Mouse (Mus musculus) hindbrain, postnatal 0 days (tissue): Measurements from ENCODE around the gene Anapc11. TPM values are rescaled to one million over a fixed set of nuclear protein-coding genes. Genes with fewer than 3 reads are reported as not detected.

Source experiments
- ATAC-seq: fragments of 200-750 bp; cut with Nextera tagmentation; 2 replicates; pipeline ENCODE4 v1.8.0; 2017; ENCODE audit warnings: mild to moderate bottlenecking, moderate TSS enrichment, moderate library complexity
- DNase-seq: peaks from one replicate; pipeline ENCODE4 v3.0.0-alpha.2; 2015; ENCODE audit warnings: low spot score
- H3K27ac ChIP-seq: fragments of 300-500 bp; sonication (generic); 2 replicates; pipeline ENCODE4 v1.5.1; 2014; ENCODE audit warnings: mild to moderate bottlenecking
- H3K27me3 ChIP-seq: fragments of 300-500 bp; sonication (generic); 2 replicates; pipeline ENCODE4 v1.6.1; 2014; ENCODE audit warnings: low read length, mixed read lengths; ENCODE audit not compliant: insufficient read depth
- H3K36me3 ChIP-seq: fragments of 300-500 bp; sonication (generic); 2 replicates; pipeline ENCODE4 v1.6.1; 2014; ENCODE audit warnings: low read length, mixed read lengths; ENCODE audit not compliant: insufficient read depth
- H3K4me1 ChIP-seq: fragments of 300-500 bp; sonication (generic); 2 replicates; pipeline ENCODE4 v1.6.1; 2014; ENCODE audit warnings: antibody characterized with exemption, low read length, mixed read lengths; ENCODE audit not compliant: insufficient read depth
- H3K4me2 ChIP-seq: fragments of 300-500 bp; sonication (generic); 2 replicates; pipeline ENCODE4 v1.6.1; 2014; ENCODE audit warnings: low read depth, mild to moderate bottlenecking, low read length, moderate library complexity, mixed read lengths
- H3K4me3 ChIP-seq: fragments of 300-500 bp; sonication (generic); 2 replicates; pipeline ENCODE4 v1.5.1; 2014; ENCODE audit warnings: low read length
- H3K9ac ChIP-seq: fragments of 300-500 bp; sonication (generic); replicated peaks from 2 replicates; pipeline ENCODE4 v1.6.1; 2014; ENCODE audit warnings: mild to moderate bottlenecking, low read length, moderate library complexity, mixed read lengths
- H3K9me3 ChIP-seq: fragments of 300-500 bp; sonication (generic); 2 replicates; pipeline ENCODE4 v1.6.1; 2016; ENCODE audit warnings: low read length, mixed read lengths
- CTCF ChIP-seq: IDR thresholded peaks from 2 replicates; pipeline ENCODE4 v1.5.1; 2016; ENCODE audit warnings: antibody characterized with exemption, control low read depth, low read depth
- WGBS: fragments of 180-500 bp; shearing (Covaris S2); extraction: QIAGEN DNeasy Blood & Tissue Kit; methylation state at CpG from one replicate; pipeline ENCODE4 v1.1.7; 2014; 5-methylcytosine and 5-hydroxymethylcytosine counted together
- polyA plus RNA-seq: library from polyadenylated mRNA; unstranded; fragments of >200 nt; fragmentation: Nextera tagmentation; extraction: Ambion mirVana; gene quantifications from 2 replicates; pipeline ENCODE4 v1.2.1, GENCODE M21; 2015
- total RNA-seq: library from RNA; depleted of rRNA; stranded (reverse); fragments of >200 nt; gene quantifications from 2 replicates; pipeline ENCODE4 v1.2.3, GENCODE M21; 2014; rRNA removed

Gene Anapc11
- total RNA-seq (38.0 and 39.6 TPM in 2 replicates), polyA plus RNA-seq (198 and 200 TPM in 2 replicates)

DNA sequence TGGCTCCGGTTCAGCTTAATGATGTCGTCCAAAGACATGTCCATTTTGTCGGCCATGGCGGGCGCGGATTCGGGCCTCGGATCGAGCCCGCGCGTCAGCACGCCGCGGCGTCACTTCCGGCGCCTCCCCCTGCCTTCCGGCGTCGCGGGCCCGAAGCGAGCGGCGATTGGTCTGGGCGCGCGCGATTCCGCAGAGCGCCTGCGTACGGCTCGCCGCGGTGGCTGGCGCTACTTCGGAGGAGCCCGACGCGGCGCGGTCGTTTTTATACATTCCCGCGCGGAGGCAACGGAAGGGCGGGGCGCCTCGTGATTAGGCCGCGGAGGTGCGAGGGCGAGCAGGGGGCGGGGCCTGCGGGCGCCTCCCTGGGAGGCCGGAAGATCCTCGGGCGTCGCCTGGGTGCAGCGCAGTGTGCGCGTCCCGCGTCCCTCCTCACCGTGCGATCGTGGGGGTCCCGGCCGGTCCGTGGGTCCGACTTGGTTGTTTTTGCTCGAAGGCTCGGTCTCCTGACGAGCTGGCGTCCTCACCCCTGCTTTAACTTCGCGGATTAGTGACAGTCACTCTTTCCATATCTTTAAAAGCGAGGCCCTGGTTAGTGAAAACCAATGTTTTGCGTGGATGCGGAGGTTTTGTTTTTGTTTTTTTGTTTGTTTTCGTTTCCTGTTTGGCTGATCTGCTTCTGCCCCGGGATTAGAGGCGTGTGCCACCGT, at the start of gene Anapc11, which contains the start of gene Alyref:
Anapc11 (plus strand) TSS at position 139 of the 707 bp plus-strand sequence.
Alyref (minus strand) TSS at position 83 of the 707 bp plus-strand sequence.
- ATAC-seq = peak; percentile 99
- H3K4me1 ChIP-seq = peaks cover 12% of the 10 kb centered on the region
- peaks cover 42% of the 10 kb centered on the region for H3K36me3 ChIP-seq

GRCm38 (mm10) chr11:120548786-120549167, 49.4 kb upstream of the Anapc11 start:
- peak overlapping the region; percentile 84 for H3K27ac ChIP-seq
- peak overlapping the region; percentile 92 for H3K9ac ChIP-seq
- ATAC-seq (no peak), DNase-seq (no peak)
- H3K4me2 ChIP-seq = peak overlapping the region; percentile 86
- WGBS = 25% methylated on average over 7 of the region's 7 CpGs
- H3K36me3 ChIP-seq = peaks cover 10% of the 10 kb centered on the region
- no peaks in the 10 kb centered on the region for H3K9me3 ChIP-seq
- peak overlapping the region; percentile 74 for H3K4me3 ChIP-seq
- peaks cover 16% of the 10 kb centered on the region for H3K4me1 ChIP-seq
- no peak for TF ChIP-seq CTCF
- no peaks in the 10 kb centered on the region for H3K27me3 ChIP-seq

More for the DNA sequence above, at the start of gene Anapc11, which contains the start of gene Alyref:
- Histone ChIP-seq H3K9me3 (no peaks in the 10 kb centered on the region), H3K9ac (peak within 1 kb of the TSS; percentile 94), H3K4me2 (peak within 1 kb of the TSS; percentile 90), H3K4me3 (peak within 1 kb of the TSS; percentile 97), H3K27ac (peak within 1 kb of the TSS; percentile 94), H3K27me3 (no peaks in the 10 kb centered on the region)
- WGBS = under 1% methylated on average over 82 of the region's 88 CpGs
- TF ChIP-seq CTCF = no peak
- DNase-seq = peak; percentile 98

GRCm38 (mm10) chr11:120549168-120549945, 48.9 kb upstream of the Anapc11 start, which contains the start of gene Mcrip1:
Gene Mcrip1, minus strand, starts transcription at chr11:120549727.
- peak within 1 kb of the TSS; percentile 84 for H3K27ac ChIP-seq
- H3K27me3 ChIP-seq = no peaks in the 10 kb centered on the region
- WGBS = 2% methylated on average over 65 of the region's 87 CpGs
- peaks cover 16% of the 10 kb centered on the region for H3K4me1 ChIP-seq
- peaks cover 4% of the 10 kb centered on the region; the same call in 1 of the 2 replicates for H3K36me3 ChIP-seq
- H3K4me2 ChIP-seq = peak within 1 kb of the TSS; percentile 86
- H3K9ac ChIP-seq = peak within 1 kb of the TSS; percentile 92
- ATAC-seq = peak; percentile 92
- peak; percentile 96 for DNase-seq
- H3K9me3 ChIP-seq = no peaks in the 10 kb centered on the region
- TF ChIP-seq CTCF = no peak
- H3K4me3 ChIP-seq = peak within 1 kb of the TSS; percentile 74

- Histone ChIP-seq H3K36me3 (no peaks in the 10 kb centered on the region), H3K27me3 (no peaks in the 10 kb centered on the region), H3K9ac (peak overlapping the region; percentile 92), H3K4me3 (peak overlapping the region; percentile 74), H3K9me3 (no peaks in the 10 kb centered on the region), H3K4me1 (peaks cover 16% of the 10 kb centered on the region), H3K27ac (peak overlapping the region; percentile 84), H3K4me2 (peak overlapping the region; percentile 86)
- DNase-seq = no peak
- 72% methylated on average over 11 of the region's 11 CpGs for WGBS
- no peak for TF ChIP-seq CTCF
- ATAC-seq = peak; percentile 36; the same call in 1 of the 2 replicates
Measured at GRCm38 (mm10) chr11:120549986-120550809, 48.0 kb upstream of the Anapc11 start.

DNA sequence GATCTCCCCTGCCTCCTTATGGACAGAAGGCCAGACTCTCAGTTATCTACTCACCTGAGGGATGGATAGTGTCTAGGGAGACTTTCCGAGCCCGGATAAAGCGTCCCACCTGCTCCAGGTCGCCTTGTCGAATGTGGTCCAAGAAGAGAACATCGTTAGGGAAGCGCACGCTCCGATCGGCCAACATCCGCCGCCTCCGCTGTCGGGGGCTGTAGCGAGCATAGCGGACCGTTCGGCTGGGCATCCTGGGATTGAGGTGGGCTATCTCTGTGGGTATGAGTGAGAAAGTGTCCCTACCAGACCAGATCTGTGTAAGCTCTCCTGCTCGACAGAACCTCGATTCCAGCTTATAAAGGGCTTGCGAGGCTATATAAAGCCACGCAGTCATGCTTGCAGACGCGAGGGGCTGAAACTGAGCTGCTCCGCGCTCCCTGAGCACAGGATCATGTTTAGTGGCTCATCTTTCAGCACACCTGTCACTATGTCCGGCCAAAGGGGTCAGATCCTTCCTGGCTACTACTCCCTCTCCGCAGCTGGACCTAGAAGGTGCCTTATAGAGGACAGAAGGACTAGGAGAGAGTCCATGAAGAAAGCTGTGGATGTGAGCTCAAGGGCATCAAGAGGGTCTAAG, 47.3 kb upstream of the Anapc11 start, which contains the start of gene Ppp1r27:
Ppp1r27 (minus strand) TSS at position 323 of the 631 bp plus-strand sequence.
- 95% methylated on average over 28 of the region's 28 CpGs for WGBS

More for the DNA sequence above, 47.3 kb upstream of the Anapc11 start, which contains the start of gene Ppp1r27:
- H3K36me3 ChIP-seq = no peaks in the 10 kb centered on the region
- H3K9me3 ChIP-seq = no peaks in the 10 kb centered on the region
- peak within 1 kb of the TSS; percentile 86 for H3K4me2 ChIP-seq
- peak within 1 kb of the TSS; percentile 92 for H3K9ac ChIP-seq
- ATAC-seq (no peak), DNase-seq (no peak)
- H3K4me1 ChIP-seq = peaks cover 16% of the 10 kb centered on the region
- no peak for TF ChIP-seq CTCF
- no peaks in the 10 kb centered on the region for H3K27me3 ChIP-seq
- peak within 1 kb of the TSS; percentile 84 for H3K27ac ChIP-seq
- H3K4me3 ChIP-seq = peak within 1 kb of the TSS; percentile 74
